Mouse (Mus musculus) retina, postnatal 7 days (tissue): Measurements from ENCODE around the gene Adgrd1.

ENCODE experiments used
- DNase-seq: peaks from one replicate; pipeline ENCODE4 v3.0.0-alpha.2; 2012; ENCODE audit warnings: low read depth, low spot score

The Adgrd1 gene

GRCm38 (mm10) chr5:129190077-129190476 is 93.5 kb downstream of the Adgrd1 start:
- DNase-seq = no peak

- no peak for DNase-seq
Observed at GRCm38 (mm10) chr5:129196501-129196900, 100.0 kb downstream of the Adgrd1 start.

GRCm38 (mm10) chr5:129196971-129197519 is 100.5 kb downstream of the Adgrd1 start:
- DNase-seq = no peak

- DNase-seq = no peak
Observed at GRCm38 (mm10) chr5:129200132-129200531, 103.6 kb downstream of the Adgrd1 start.

- no peak for DNase-seq
Observed at GRCm38 (mm10) chr5:129208279-129208678, 111.7 kb downstream of the Adgrd1 start.

- DNase-seq = no peak
Observed at GRCm38 (mm10) chr5:129208845-129209244, 112.3 kb downstream of the Adgrd1 start.

GRCm38 (mm10) chr5:129211385-129212031 is 115.0 kb downstream of the Adgrd1 start:
- no peak for DNase-seq

GRCm38 (mm10) chr5:129214023-129214422 is 117.5 kb downstream of the Adgrd1 start:
- no peak for DNase-seq

GRCm38 (mm10) chr5:129216001-129216400 is 119.5 kb downstream of the Adgrd1 start:
- DNase-seq = no peak

GRCm38 (mm10) chr5:129217481-129218221 is 121.1 kb downstream of the Adgrd1 start:
- no peak for DNase-seq

- no peak for DNase-seq
Observed at GRCm38 (mm10) chr5:129218222-129218505, 121.6 kb downstream of the Adgrd1 start.

- no peak for DNase-seq
Observed at GRCm38 (mm10) chr5:129218537-129218981, 122.0 kb downstream of the Adgrd1 start.

GRCm38 (mm10) chr5:129219178-129219760 is 122.7 kb downstream of the Adgrd1 start:
- no peak for DNase-seq

- no peak for DNase-seq
Observed at GRCm38 (mm10) chr5:129225810-129226450, 129.4 kb downstream of the Adgrd1 start.

GRCm38 (mm10) chr5:129228171-129228570 is 131.6 kb downstream of the Adgrd1 start:
- DNase-seq = no peak

GRCm38 (mm10) chr5:129233301-129233700 is 136.8 kb downstream of the Adgrd1 start:
- DNase-seq = no peak

GRCm38 (mm10) chr5:129233881-129234432 is 137.4 kb downstream of the Adgrd1 start:
- DNase-seq = no peak

- DNase-seq = no peak
Observed at GRCm38 (mm10) chr5:129236366-129236765, 139.8 kb downstream of the Adgrd1 start.

GRCm38 (mm10) chr5:129241865-129242264 is 145.3 kb downstream of the Adgrd1 start:
- no peak for DNase-seq

- DNase-seq = no peak
Observed at GRCm38 (mm10) chr5:129242265-129242664, 145.7 kb downstream of the Adgrd1 start.

GRCm38 (mm10) chr5:129243120-129243519 is 146.6 kb downstream of the Adgrd1 start:
- DNase-seq = no peak

- DNase-seq = no peak
Observed at GRCm38 (mm10) chr5:129244392-129244791, 147.8 kb downstream of the Adgrd1 start.
